Mouse (Mus musculus): ENCODE measurements around the gene Ccdc189. TPM values are rescaled to one million over a fixed set of nuclear protein-coding genes. Genes with fewer than 3 reads are reported as not detected.
"Not testable (repeated sequence)": the region's sequence is repeated elsewhere in the genome, so short reads cannot be mapped to it uniquely, and the experiment has no call there.

Gene Ccdc189
- polyA plus RNA-seq, 2 experiments, result 5.4 to 10.6 TPM

DNA sequence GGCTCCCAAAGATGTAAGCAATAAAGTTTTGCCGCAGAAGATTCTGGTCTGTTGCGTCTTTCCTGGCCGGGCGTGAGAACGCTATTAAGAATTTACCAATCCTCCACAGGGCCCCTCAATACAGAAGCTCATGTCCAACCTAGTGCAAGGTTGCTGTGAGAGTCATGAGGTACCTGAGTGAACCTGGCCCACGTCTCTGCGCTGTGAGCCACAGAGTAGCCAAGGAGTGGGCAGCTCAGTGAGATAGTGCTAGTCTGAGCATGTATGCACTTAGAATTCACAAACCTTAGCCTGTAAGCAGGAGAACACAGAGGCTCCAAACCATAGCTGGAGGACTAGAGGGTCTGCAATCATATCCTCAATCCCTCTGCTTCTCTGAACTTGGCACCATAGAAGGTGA is 37.6 kb upstream of the Ccdc189 start:
- Histone ChIP-seq H3K9ac (ENCODE audit: low read depth, low read length, severe bottlenecking) (no peak overlapping the region), H3K36me3 (ENCODE audit: control insufficient read depth, insufficient read depth, low read length) (no peaks in the 10 kb centered on the region), H3K27ac (replicated peaks; ENCODE audit: low read depth, low read length) (no peak overlapping the region), H3K4me1 (ENCODE audit: control insufficient read depth, insufficient read depth, low read length) (no peaks in the 10 kb centered on the region), H3K27me3 (ENCODE audit: control insufficient read depth, insufficient read depth, low read length) (no peaks in the 10 kb centered on the region), H3K4me2 (replicated peaks; ENCODE audit: low read depth, low read length, severe bottlenecking) (no peak overlapping the region), H3K9me3 (ENCODE audit: control insufficient read depth, low read length) (no peaks in the 10 kb centered on the region), H3K4me3 (replicated peaks; ENCODE audit: low read length) (no peak overlapping the region)
- WGBS, result 96% methylated on average over 7 of the region's 7 CpGs
- DNase-seq (ENCODE audit: low spot score), result no peak
- no peak for TF ChIP-seq POLR2A (IDR thresholded peaks at IDR 0.05; ENCODE audit: borderline replicate concordance, extremely low read depth, insufficient read depth, insufficient read length)
- ATAC-seq (ENCODE audit: low FRiP score, low read depth), result no peak

DNA sequence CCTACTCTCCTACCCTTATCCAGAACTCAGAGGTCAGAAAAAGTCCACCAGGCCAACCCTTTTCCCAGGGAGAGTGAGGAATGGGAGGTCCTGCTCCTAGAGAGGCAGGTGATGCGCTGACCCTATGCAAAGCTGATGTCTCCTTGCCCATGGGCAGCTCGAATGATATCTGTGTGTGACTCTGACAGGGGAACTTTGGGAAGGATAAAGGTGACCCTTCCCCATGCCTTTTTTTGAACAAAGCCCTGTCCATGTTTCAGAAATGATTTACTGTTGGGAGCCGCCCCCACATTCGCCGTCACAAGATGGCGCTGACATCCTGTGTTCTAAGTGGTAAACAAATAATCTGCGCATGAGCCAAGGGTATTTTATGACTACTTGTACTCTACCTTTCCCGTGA is 30.0 kb upstream of the Ccdc189 start:
- H3K9ac ChIP-seq (ENCODE audit: low read depth, low read length, severe bottlenecking); H3K36me3 ChIP-seq (ENCODE audit: control insufficient read depth, insufficient read depth, low read length); H3K27ac ChIP-seq (replicated peaks; ENCODE audit: low read depth, low read length); H3K9me3 ChIP-seq (ENCODE audit: control insufficient read depth, low read length); ATAC-seq (ENCODE audit: low FRiP score, low read depth); H3K4me2 ChIP-seq (replicated peaks; ENCODE audit: low read depth, low read length, severe bottlenecking); H3K4me3 ChIP-seq (replicated peaks; ENCODE audit: low read length); H3K27me3 ChIP-seq (ENCODE audit: control insufficient read depth, insufficient read depth, low read length); H3K4me1 ChIP-seq (ENCODE audit: control insufficient read depth, insufficient read depth, low read length); DNase-seq (ENCODE audit: low spot score): not testable (repeated sequence)
- WGBS, result 87% methylated on average over 7 of the region's 8 CpGs

DNA sequence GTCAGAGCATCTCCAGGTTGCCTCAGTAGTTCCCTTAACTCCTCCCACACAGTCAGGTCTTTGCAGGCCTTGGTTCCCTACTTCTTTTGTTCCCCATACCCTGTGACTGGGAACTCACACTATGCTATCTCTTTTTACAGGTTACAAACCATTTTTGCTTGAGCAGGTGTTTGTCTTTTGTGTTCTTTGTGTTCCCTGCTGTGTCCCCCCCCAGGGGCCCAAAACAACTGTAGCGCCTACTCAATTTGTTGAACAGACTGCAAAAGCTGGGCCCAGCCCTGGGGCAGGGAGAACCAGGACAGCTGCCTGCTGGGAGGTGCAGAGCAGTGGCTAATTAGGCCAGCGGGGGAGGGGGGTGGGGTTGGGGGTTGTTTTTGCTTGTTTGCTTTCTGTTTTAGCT is 29.6 kb upstream of the Ccdc189 start:
- ATAC-seq (ENCODE audit: low FRiP score, low read depth), result no peak
- Histone ChIP-seq H3K27ac (replicated peaks; ENCODE audit: low read depth, low read length) (no peak overlapping the region), H3K36me3 (ENCODE audit: control insufficient read depth, insufficient read depth, low read length) (no peaks in the 10 kb centered on the region), H3K9me3 (ENCODE audit: control insufficient read depth, low read length) (no peaks in the 10 kb centered on the region), H3K4me2 (replicated peaks; ENCODE audit: low read depth, low read length, severe bottlenecking) (no peak overlapping the region), H3K4me1 (ENCODE audit: control insufficient read depth, insufficient read depth, low read length) (peaks cover 10% of the 10 kb centered on the region; the same call in 1 of the 2 replicates), H3K9ac (ENCODE audit: low read depth, low read length, severe bottlenecking) (no peak overlapping the region), H3K4me3 (replicated peaks; ENCODE audit: low read length) (no peak overlapping the region), H3K27me3 (ENCODE audit: control insufficient read depth, insufficient read depth, low read length) (no peaks in the 10 kb centered on the region)
- WGBS, result 48% methylated on average over 2 of the region's 2 CpGs
- no peak for DNase-seq (ENCODE audit: low spot score)
- TF ChIP-seq POLR2A (IDR thresholded peaks at IDR 0.05; ENCODE audit: borderline replicate concordance, extremely low read depth, insufficient read depth, insufficient read length), result no peak

DNA sequence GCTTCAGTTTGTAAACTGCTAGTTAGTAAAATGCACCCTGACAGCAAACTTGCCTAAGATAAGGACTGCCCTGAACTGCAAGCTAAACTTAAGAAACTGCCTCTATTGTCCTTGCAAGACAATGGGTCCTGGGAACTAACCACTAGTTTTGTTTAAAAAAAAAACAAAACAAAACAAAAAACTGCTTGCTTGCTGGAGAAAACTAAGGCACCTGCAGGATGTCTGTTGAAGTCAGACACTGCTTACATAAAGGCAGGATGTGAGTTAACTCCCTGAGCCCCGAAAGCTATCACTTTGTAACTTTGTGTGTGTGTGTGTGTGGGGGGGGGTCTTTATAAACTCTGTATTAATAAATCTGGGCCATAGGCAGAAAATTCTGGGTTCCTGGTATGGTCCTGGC is 28.5 kb upstream of the Ccdc189 start:
- Histone ChIP-seq H3K27ac (replicated peaks; ENCODE audit: low read depth, low read length) (no peak overlapping the region), H3K4me2 (replicated peaks; ENCODE audit: low read depth, low read length, severe bottlenecking) (no peak overlapping the region), H3K9me3 (ENCODE audit: control insufficient read depth, low read length) (no peaks in the 10 kb centered on the region), H3K36me3 (ENCODE audit: control insufficient read depth, insufficient read depth, low read length) (peaks cover 10% of the 10 kb centered on the region), H3K9ac (ENCODE audit: low read depth, low read length, severe bottlenecking) (no peak overlapping the region), H3K27me3 (ENCODE audit: control insufficient read depth, insufficient read depth, low read length) (no peaks in the 10 kb centered on the region), H3K4me1 (ENCODE audit: control insufficient read depth, insufficient read depth, low read length) (peaks cover 10% of the 10 kb centered on the region; the same call in 1 of the 2 replicates), H3K4me3 (replicated peaks; ENCODE audit: low read length) (no peak overlapping the region)
- TF ChIP-seq POLR2A (IDR thresholded peaks at IDR 0.05; ENCODE audit: borderline replicate concordance, extremely low read depth, insufficient read depth, insufficient read length), result no peak
- DNase-seq (ENCODE audit: low spot score) (no peak), ATAC-seq (ENCODE audit: low FRiP score, low read depth) (no peak)
- 83% methylated on average over 1 of the region's 1 CpGs for WGBS

DNA sequence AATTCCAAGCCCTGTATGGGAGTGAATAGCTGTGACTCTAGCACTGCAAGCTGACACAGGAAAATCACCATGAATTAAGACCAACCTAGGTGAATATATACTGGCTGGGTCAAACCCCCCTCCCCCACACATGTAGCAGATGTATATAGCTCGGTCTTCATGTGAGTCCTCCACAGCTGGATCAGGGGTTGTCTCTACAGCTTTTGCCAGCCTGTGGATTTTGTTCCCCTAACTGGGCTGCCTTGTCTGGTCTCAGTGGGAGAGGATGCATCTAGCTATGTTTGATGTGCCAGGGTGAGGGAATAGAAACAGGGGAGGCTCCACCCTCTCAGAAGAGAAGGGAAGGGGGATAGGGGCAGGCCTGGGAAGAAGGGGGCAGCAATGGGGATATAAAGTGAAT is 27.9 kb upstream of the Ccdc189 start:
- TF ChIP-seq POLR2A (IDR thresholded peaks at IDR 0.05; ENCODE audit: borderline replicate concordance, extremely low read depth, insufficient read depth, insufficient read length), result no peak
- DNase-seq (ENCODE audit: low spot score), result no peak
- no peaks in the 10 kb centered on the region for H3K27me3 ChIP-seq (ENCODE audit: control insufficient read depth, insufficient read depth, low read length)
- H3K4me1 ChIP-seq (ENCODE audit: control insufficient read depth, insufficient read depth, low read length), result peaks cover 10% of the 10 kb centered on the region; the same call in 1 of the 2 replicates
- H3K9me3 ChIP-seq (ENCODE audit: control insufficient read depth, low read length), result no peaks in the 10 kb centered on the region
- no peak for ATAC-seq (ENCODE audit: low FRiP score, low read depth)
- H3K4me3 ChIP-seq (replicated peaks; ENCODE audit: low read length), result no peak overlapping the region; the same call in 1 of the 2 replicates
- no peak overlapping the region for H3K9ac ChIP-seq (ENCODE audit: low read depth, low read length, severe bottlenecking)
- no peak overlapping the region for H3K27ac ChIP-seq (replicated peaks; ENCODE audit: low read depth, low read length)
- peaks cover 15% of the 10 kb centered on the region for H3K36me3 ChIP-seq (ENCODE audit: control insufficient read depth, insufficient read depth, low read length)
- WGBS, result 54% methylated on average over 1 of the region's 1 CpGs
- H3K4me2 ChIP-seq (replicated peaks; ENCODE audit: low read depth, low read length, severe bottlenecking), result 0 out of 2 replicates have a peak overlapping the region, but pooled peaks have one; percentile 8

All from limb, embryonic 14.5 days (tissue).